Mouse (Mus musculus) neural tube, embryonic 12.5 days (tissue): ENCODE results near the gene Chl1. TPM values are rescaled to one million over a fixed set of nuclear protein-coding genes. Genes with fewer than 3 reads are reported as not detected.

Source experiments
- ATAC-seq: fragments of 200-750 bp; cut with Nextera tagmentation; 2 replicates; pipeline ENCODE4 v1.8.0; 2017; ENCODE audit warnings: low read depth, mild to moderate bottlenecking, moderate TSS enrichment, moderate library complexity; ENCODE audit not compliant: low FRiP score
- H3K27ac ChIP-seq: fragments of 300-500 bp; sonication (generic); 2 replicates; pipeline ENCODE4 v1.5.1; 2016
- H3K27me3 ChIP-seq: fragments of 300-500 bp; sonication (generic); replicated peaks from 2 replicates; pipeline ENCODE4 v1.6.1; 2016; ENCODE audit warnings: mild to moderate bottlenecking
- H3K36me3 ChIP-seq: fragments of 300-500 bp; sonication (generic); 2 replicates; pipeline ENCODE4 v1.6.1; 2016; ENCODE audit warnings: mild to moderate bottlenecking
- H3K4me1 ChIP-seq: fragments of 300-500 bp; sonication (generic); 2 replicates; pipeline ENCODE4 v1.6.1; 2016
- H3K4me2 ChIP-seq: fragments of 300-500 bp; sonication (generic); replicated peaks from 2 replicates; pipeline ENCODE4 v1.6.1; 2016; ENCODE audit warnings: mild to moderate bottlenecking
- H3K4me3 ChIP-seq: fragments of 300-500 bp; sonication (generic); 2 replicates; pipeline ENCODE4 v1.5.1; 2016
- H3K9ac ChIP-seq: fragments of 300-500 bp; sonication (generic); 2 replicates; pipeline ENCODE4 v1.6.1; 2016; ENCODE audit warnings: mild to moderate bottlenecking
- H3K9me3 ChIP-seq: fragments of 300-500 bp; sonication (generic); 2 replicates; pipeline ENCODE4 v1.6.1; 2016; ENCODE audit warnings: mild to moderate bottlenecking
- WGBS: fragments of 180-500 bp; shearing (Covaris S2); methylation state at CpG from one replicate; pipeline ENCODE4 v1.1.7; 2016; 5-methylcytosine and 5-hydroxymethylcytosine counted together
- polyA plus RNA-seq: library from polyadenylated mRNA; unstranded; fragments of >200 nt; fragmentation: Nextera tagmentation; extraction: Ambion mirVana; gene quantifications from 2 replicates; pipeline ENCODE4 v1.2.1, GENCODE M21; 2016

Gene Chl1
- polyA plus RNA-seq = 39.0 and 51.1 TPM in 2 replicates

DNA sequence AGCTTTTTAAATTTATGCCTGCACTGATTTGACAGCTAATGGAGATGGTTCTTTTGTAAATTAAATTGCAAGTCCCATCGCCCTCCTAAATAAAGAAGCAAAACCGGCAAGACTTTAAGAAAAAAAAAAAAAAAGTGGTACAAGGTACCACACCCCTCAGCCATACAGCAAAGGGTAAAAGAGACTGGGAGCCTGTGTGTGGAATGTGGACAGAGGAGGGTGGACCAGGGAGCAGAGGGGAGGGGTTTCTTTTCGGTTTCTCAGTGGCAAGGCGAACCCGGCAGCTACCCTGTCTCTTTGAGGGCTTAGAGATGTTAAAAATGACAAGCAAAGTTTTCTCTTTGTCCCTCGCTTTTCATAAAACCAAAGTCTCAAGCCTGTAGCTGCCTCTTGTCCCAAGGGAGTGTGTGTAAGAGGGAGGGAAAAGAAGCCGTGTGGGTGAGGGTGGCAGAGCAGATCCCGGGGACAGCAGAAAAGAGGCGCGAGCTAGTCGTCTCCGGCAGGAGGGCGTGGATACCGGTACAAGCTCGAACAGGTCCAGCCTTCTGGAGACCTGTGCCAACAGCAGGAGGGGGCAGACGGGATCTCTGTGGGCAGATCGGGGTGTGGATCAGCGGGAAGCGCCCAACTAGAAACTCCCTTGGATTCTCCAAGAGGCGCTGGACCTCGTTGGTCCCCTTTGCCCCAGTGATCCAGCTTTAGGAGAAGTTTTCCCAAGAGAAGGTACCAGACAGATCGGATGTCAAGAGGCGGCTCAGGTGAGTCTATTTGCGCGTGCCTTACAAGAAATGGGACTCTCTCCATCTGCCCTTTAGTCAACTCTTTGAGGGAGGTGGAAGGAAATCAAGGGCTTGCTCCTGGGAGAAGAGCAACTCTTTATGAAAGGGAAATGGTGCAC, at the start of gene Chl1:
TSS of gene Chl1 (plus strand) at position 195 of the 898 bp plus-strand sequence.
- Histone ChIP-seq H3K4me1 (peaks cover 13% of the 10 kb centered on the region), H3K27ac (peak within 1 kb of the TSS; percentile 79; the same call in 1 of the 2 replicates), H3K36me3 (no peaks in the 10 kb centered on the region), H3K9me3 (no peaks in the 10 kb centered on the region), H3K27me3 (peaks cover 8% of the 10 kb centered on the region), H3K4me3 (peak within 1 kb of the TSS; percentile 51), H3K9ac (peak within 1 kb of the TSS; percentile 77), H3K4me2 (peak within 1 kb of the TSS; percentile 78)
- peak; percentile 46 for ATAC-seq
- 2% methylated on average over 25 of the region's 25 CpGs for WGBS

DNA sequence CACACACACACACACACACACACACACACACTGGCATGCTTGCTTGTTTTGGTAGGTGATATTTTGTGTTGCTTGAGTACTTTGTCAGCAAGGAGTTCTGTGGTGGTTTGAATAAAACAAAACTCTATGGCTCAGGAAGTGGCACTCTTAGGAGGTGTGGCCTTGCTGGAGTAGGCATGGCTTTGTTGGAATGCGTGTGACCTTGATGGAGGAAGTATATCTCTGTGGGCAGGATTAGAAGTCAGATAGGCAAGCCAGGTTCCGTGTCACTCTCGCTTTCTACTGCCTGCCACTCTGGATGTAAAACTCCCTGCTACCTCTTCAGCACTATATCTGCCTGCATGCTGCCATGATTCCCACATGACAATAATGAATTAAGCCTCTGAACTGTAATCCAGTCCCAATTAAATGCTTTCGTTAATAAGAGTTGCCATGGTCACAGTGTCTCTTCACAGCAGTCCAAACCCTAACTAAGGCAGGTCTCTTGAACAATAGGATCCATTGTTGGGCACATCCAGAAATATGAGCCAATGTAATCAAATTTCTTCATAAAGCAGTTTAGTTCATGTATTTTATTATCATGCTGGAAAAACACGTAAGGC, 44.8 kb upstream of the Chl1 start:
- no peak overlapping the region for H3K27ac ChIP-seq
- no peak overlapping the region for H3K9ac ChIP-seq
- H3K36me3 ChIP-seq = no peaks in the 10 kb centered on the region
- no peaks in the 10 kb centered on the region for H3K9me3 ChIP-seq
- H3K4me2 ChIP-seq = no peak overlapping the region
- 83% methylated on average over 5 of the region's 5 CpGs for WGBS
- no peaks in the 10 kb centered on the region for H3K4me1 ChIP-seq
- H3K27me3 ChIP-seq = no peaks in the 10 kb centered on the region
- H3K4me3 ChIP-seq = no peak overlapping the region
- no peak for ATAC-seq

DNA sequence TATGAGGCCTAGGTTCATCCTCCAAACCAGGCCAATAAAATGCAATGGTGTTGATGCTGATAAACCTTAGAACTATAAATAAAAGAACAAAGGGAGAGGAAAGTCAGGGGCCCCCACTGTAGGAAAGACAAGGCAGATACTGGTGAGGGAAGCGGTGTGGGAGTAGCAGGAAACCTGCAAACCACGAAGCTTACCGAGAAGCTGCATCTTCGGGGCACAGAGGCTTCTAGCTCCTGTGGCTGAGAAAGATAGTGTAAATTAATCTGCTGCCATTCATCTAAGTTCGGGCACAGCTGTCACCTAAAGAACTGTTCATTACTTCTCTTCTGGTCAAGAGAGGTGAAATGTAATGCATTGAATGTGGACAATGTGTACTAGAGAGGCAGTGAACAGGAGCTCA, 37.1 kb upstream of the Chl1 start:
- Histone ChIP-seq H3K9ac (no peak overlapping the region), H3K9me3 (no peaks in the 10 kb centered on the region), H3K27ac (no peak overlapping the region), H3K4me2 (no peak overlapping the region), H3K4me3 (no peak overlapping the region), H3K4me1 (no peaks in the 10 kb centered on the region), H3K27me3 (no peaks in the 10 kb centered on the region), H3K36me3 (no peaks in the 10 kb centered on the region)
- no peak for ATAC-seq
- WGBS = 46% methylated on average over 5 of the region's 5 CpGs

DNA sequence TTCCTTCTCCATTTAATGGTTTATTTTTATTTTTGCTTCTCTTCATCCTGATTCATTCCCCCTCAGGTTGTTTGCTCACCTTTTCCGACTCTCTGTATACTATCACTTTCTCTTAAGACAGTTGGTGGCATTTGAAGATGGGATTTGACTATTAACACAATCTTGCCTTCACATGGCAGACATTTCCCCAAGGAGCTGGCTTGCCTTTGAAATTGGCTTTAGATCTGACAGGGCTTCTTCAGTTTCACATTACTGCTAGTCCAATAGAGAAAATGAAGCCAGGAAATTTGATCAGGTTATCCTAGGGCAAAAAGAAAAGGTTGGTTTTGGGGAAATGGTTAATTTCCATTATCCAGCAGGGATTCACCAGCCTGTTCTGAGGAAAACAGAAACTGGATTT, 23.2 kb upstream of the Chl1 start:
- Histone ChIP-seq H3K27ac (no peak overlapping the region), H3K9ac (no peak overlapping the region), H3K4me1 (no peaks in the 10 kb centered on the region), H3K4me2 (no peak overlapping the region), H3K36me3 (no peaks in the 10 kb centered on the region), H3K9me3 (no peaks in the 10 kb centered on the region), H3K27me3 (no peaks in the 10 kb centered on the region), H3K4me3 (no peak overlapping the region)
- WGBS = 87% methylated on average over 1 of the region's 1 CpGs
- no peak for ATAC-seq

DNA sequence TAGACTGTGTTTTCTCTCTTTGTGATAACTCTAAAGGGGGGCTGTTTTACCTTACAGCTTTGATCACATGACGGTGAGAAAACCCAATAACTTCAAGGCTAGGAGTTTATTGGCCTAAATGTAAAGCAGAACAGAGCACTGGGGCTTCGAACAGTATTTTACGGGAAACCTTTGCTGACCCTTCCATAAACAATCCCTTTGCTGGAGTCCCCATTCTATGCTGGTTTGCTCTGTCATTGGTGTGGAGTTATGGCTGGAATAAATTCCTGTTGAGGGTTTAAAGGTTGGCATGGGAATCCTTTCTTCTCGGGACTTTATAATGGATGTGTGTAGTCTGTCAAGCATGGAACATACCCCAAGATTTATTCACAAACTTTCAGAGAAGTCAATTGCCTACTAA, 12.0 kb upstream of the Chl1 start:
- H3K27me3 ChIP-seq = no peaks in the 10 kb centered on the region
- peak; percentile 91 for ATAC-seq
- no peaks in the 10 kb centered on the region for H3K36me3 ChIP-seq
- no peak overlapping the region for H3K4me3 ChIP-seq
- no peaks in the 10 kb centered on the region for H3K4me1 ChIP-seq
- no peak overlapping the region for H3K9ac ChIP-seq
- H3K4me2 ChIP-seq = no peak overlapping the region
- no peaks in the 10 kb centered on the region for H3K9me3 ChIP-seq
- 11% methylated on average over 4 of the region's 4 CpGs for WGBS
- H3K27ac ChIP-seq = no peak overlapping the region

DNA sequence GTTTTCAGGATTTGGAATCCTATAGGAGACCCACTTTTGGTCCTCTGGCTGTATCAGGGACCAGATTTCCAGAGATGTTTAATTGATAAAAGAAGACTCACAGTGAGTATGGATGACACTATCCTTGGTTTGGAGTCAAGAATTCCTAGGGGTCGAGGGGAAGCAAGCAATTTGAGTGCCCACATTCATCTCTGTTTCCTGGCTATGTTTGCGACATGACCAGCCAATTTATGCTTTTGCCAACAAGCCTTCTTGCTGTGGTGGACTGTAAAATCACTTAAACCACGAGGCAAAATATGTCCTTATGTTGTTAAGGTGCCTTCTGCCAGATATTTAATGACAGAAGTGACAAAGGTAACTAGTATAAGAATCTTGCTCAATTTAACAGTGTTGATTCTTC, 6.3 kb upstream of the Chl1 start:
- 59% methylated on average over 3 of the region's 3 CpGs for WGBS
- Histone ChIP-seq H3K4me1 (no peaks in the 10 kb centered on the region; the same call in 1 of the 2 replicates), H3K27ac (no peak overlapping the region), H3K4me2 (no peak overlapping the region), H3K9ac (no peak overlapping the region), H3K36me3 (no peaks in the 10 kb centered on the region), H3K9me3 (no peaks in the 10 kb centered on the region), H3K27me3 (no peaks in the 10 kb centered on the region), H3K4me3 (no peak overlapping the region)
- no peak for ATAC-seq

DNA sequence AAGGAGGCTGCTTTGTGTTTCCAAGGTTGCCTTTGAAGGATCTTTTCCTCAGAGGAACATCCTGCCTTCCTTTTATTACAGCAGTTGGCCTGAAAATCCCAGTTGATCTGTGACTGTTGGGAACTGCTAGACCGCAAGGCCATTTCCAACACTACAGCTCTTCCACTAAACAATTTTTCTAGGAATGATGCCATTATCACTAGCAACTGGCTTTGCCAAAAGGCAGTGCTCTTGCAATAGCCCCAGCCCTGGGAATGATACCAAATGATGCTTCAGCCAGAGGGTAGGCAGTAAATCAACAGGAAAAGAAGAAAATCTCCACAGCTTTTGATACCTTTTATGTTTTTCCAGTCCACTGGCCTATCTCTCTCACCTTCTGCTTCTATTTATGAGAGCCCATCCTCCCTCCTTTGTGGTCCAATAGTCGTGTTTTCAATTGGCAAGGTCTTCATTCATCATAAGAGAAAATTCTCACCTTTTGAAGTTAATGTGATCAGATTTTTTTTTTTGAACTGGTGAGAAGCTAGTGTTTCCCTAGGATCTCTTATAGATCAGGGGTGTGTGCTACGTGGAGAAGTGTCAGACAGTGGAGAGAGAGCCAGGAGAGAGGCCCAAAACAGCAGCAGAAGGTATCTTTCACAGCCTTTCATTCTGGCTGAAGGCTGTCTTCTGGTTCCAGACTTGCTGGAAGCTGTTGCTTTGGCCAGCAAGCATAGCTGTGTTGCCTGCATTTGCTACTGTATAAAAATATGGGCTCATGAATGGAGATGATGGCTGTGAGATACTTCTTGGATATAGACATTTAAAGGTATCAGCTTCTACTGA, 2.4 kb upstream of the Chl1 start:
- Histone ChIP-seq H3K27me3 (peaks cover 8% of the 10 kb centered on the region), H3K4me1 (peaks cover 13% of the 10 kb centered on the region), H3K9ac (no peak overlapping the region), H3K4me3 (no peak overlapping the region), H3K9me3 (no peaks in the 10 kb centered on the region), H3K4me2 (no peak overlapping the region), H3K27ac (no peak overlapping the region), H3K36me3 (no peaks in the 10 kb centered on the region)
- WGBS = 59% methylated on average over 3 of the region's 3 CpGs
- ATAC-seq = no peak

DNA sequence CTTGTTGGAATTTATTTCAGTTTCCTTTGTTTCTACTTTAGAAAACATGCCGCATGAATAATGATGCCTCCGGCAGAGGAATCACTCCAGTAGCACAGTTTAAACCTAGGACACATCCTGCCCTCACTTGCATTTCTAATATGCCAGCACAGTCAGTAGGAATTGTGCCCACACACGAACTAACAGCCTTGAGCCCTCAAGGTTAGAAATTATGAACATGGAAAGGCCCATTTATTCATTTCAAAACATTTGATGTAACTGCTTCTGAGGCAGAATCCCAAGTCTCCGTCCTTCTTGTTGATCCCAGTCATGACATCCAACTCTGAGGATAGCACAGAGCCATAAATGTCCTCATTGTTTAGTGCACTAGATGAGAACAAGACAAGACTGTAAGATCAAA, 790 bp upstream of the Chl1 start:
- ATAC-seq = no peak
- H3K9ac ChIP-seq = no peak overlapping the region
- H3K4me2 ChIP-seq = no peak overlapping the region
- WGBS = 46% methylated on average over 4 of the region's 4 CpGs
- peaks cover 13% of the 10 kb centered on the region for H3K4me1 ChIP-seq
- no peak overlapping the region for H3K4me3 ChIP-seq
- H3K36me3 ChIP-seq = no peaks in the 10 kb centered on the region
- H3K9me3 ChIP-seq = no peaks in the 10 kb centered on the region
- H3K27ac ChIP-seq = no peak overlapping the region
- peaks cover 8% of the 10 kb centered on the region for H3K27me3 ChIP-seq

DNA sequence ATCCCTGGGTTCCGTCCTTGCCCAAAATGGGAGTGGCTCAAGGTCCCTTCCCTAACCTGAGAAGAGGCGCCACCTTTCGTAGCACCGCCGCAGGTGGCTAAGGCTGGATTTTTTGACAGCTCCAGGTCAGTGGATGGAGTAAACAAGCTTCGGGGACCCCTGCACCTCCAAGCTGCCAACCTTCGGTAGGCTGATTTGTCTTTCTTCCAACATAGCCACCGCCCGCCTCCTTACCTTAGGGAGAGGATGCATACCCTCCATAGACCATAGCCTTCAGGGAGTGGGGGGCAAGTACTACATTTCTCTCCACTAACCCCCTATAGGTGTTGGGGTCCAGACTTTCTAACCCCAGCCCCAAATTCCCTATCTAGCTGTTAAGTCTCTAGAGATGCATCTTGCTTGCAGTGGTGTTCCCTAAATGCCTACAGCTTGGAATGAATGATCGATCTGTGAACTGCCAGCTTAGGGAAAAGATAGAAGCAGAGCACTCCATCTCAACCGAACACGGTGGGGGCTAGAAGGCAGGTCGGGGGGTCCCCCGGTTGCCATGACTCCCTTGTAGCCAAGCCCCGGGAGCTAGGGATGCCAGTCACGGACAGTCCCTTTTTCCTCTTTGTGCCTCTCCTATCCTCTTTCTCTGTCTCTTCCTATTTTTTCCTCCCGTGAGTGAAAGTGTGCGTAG, 1.0 kb downstream of the Chl1 start:
- ATAC-seq = peak; percentile 76
- 3% methylated on average over 18 of the region's 18 CpGs for WGBS
- peak overlapping the region; percentile 77 for H3K9ac ChIP-seq
- H3K4me2 ChIP-seq = peak overlapping the region; percentile 78
- peaks cover 8% of the 10 kb centered on the region for H3K27me3 ChIP-seq
- H3K4me3 ChIP-seq = peak overlapping the region; percentile 51
- H3K27ac ChIP-seq = peak overlapping the region; percentile 79
- no peaks in the 10 kb centered on the region for H3K36me3 ChIP-seq
- H3K4me1 ChIP-seq = peaks cover 13% of the 10 kb centered on the region
- no peaks in the 10 kb centered on the region for H3K9me3 ChIP-seq

DNA sequence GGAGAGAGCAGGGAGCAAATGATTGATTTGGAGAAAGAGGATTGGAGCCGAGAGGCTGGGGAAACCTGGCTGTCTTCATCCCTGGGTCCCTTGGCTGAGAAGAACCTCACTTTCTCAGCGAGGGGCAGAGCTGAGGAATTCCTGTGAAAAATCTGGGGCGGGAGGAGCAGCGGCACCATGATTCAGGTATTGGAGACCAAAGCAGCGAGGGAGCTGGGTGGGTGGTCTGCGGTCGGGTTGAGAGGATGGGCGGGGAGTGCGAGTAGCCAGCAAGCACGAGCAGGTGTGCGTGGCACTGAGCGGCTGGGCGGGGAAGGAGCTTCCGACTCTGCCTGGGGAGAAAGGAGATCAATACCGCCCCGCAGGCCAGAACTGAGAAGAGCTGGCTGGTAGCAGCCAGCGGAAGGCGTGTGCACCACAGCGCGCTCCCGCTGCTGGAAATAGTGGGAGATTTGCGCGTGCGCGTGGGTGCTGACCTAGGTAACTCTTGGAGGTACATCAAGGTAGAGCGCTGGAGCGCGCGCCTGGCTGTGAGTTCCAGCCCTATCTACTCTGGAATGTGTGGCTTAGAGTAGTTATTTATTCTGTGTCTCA, 1.7 kb downstream of the Chl1 start:
- H3K36me3 ChIP-seq = no peaks in the 10 kb centered on the region
- peak overlapping the region; percentile 51 for H3K4me3 ChIP-seq
- peak; percentile 85 for ATAC-seq
- peaks cover 13% of the 10 kb centered on the region for H3K4me1 ChIP-seq
- peak overlapping the region; percentile 78 for H3K4me2 ChIP-seq
- H3K27ac ChIP-seq = peak overlapping the region; percentile 79
- under 1% methylated on average over 29 of the region's 29 CpGs for WGBS
- H3K9me3 ChIP-seq = no peaks in the 10 kb centered on the region
- H3K9ac ChIP-seq = peak overlapping the region; percentile 77
- peaks cover 8% of the 10 kb centered on the region for H3K27me3 ChIP-seq

DNA sequence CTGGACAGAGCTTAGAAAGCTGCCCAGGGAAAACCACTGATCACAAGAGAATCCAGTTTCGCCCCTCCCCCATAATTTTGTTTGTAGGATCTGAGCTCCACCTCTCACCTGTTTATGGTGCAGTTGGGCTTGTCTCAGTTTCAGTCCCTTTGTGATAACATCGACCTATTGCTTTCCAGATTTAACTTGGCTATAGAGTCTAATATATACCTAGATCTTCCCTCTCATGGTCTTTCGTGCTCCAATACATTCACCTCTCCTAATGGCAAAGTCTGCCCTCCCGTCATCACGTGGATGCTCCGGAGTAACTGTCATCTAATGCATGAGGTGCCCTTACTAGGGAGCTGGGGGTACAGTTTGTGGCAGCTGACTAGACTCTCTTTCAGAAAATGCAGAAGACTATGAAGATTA, 2.5 kb downstream of the Chl1 start:
- Histone ChIP-seq H3K27ac (no peak overlapping the region), H3K36me3 (no peaks in the 10 kb centered on the region), H3K4me2 (peak overlapping the region; percentile 78), H3K4me1 (peaks cover 13% of the 10 kb centered on the region), H3K9ac (no peak overlapping the region), H3K4me3 (peak overlapping the region; percentile 51), H3K9me3 (no peaks in the 10 kb centered on the region), H3K27me3 (peaks cover 8% of the 10 kb centered on the region)
- no peak for ATAC-seq
- WGBS = 43% methylated on average over 6 of the region's 6 CpGs
